Mouse (Mus musculus): ENCODE results near the gene Nepro. TPM values are rescaled to one million over a fixed set of nuclear protein-coding genes. Genes with fewer than 3 reads are reported as not detected.

Gene Nepro
- polyA plus RNA-seq, 1 experiment: 0.81 TPM

- no peaks in the 10 kb centered on the region for H3K27me3 ChIP-seq (replicated peaks)
- TF ChIP-seq FLI1 (IDR thresholded peaks at IDR 0.05; ENCODE audit: low read length): no peak
- TF ChIP-seq GATA1 (IDR thresholded peaks at IDR 0.05; ENCODE audit: borderline replicate concordance, low read length): no peak
- peaks cover 40% of the 10 kb centered on the region for H3K4me1 ChIP-seq
- peaks cover 28% of the 10 kb centered on the region for H3K36me3 ChIP-seq (replicated peaks; ENCODE audit: low read length)
- no peaks in the 10 kb centered on the region for H3K9me3 ChIP-seq
- peak overlapping the region; percentile 56 for H3K4me3 ChIP-seq (replicated peaks)
Observed at GRCm38 (mm10) chr16:44779494-44779893, 55.4 kb downstream of the Nepro start.

- peaks cover 40% of the 10 kb centered on the region for H3K4me1 ChIP-seq
- peaks cover 35% of the 10 kb centered on the region for H3K36me3 ChIP-seq (replicated peaks; ENCODE audit: low read length)
- no peak overlapping the region for H3K4me3 ChIP-seq (replicated peaks)
- H3K27me3 ChIP-seq (replicated peaks): no peaks in the 10 kb centered on the region
- TF ChIP-seq FLI1 (IDR thresholded peaks at IDR 0.05; ENCODE audit: low read length) (no peak), GATA1 (IDR thresholded peaks at IDR 0.05; ENCODE audit: borderline replicate concordance, low read length) (no peak)
- H3K9me3 ChIP-seq: no peaks in the 10 kb centered on the region
Observed at GRCm38 (mm10) chr16:44780751-44781150, 56.6 kb downstream of the Nepro start.

Other genes starting within 250 kb of the Nepro start
- gene Boc, start 165.4 kb upstream of the Nepro start, polyA plus RNA-seq (2012; ENCODE audit: insufficient read depth, low replicate concordance): not detected in 2 replicates
- 12.5 and 22.7 TPM in 2 replicates for gene Gtpbp8, start 22.1 kb downstream of the Nepro start, polyA plus RNA-seq (2012; ENCODE audit: insufficient read depth, low replicate concordance)
- 4.1 TPM in 1 of 2 replicates, not detected in the other for gene Cd200r1, start 41.4 kb downstream of the Nepro start, polyA plus RNA-seq (2012; ENCODE audit: insufficient read depth, low replicate concordance)
- not detected in 2 replicates for gene Cd200r4, start 87.4 kb downstream of the Nepro start, polyA plus RNA-seq (2012; ENCODE audit: insufficient read depth, low replicate concordance)
- not detected in 2 replicates for gene Cd200r2, start 142.8 kb downstream of the Nepro start, polyA plus RNA-seq (2012; ENCODE audit: insufficient read depth, low replicate concordance)
- 0.02 TPM in 1 of 2 replicates, not detected in the other for gene Cd200r3, start 219.4 kb downstream of the Nepro start, polyA plus RNA-seq (2012; ENCODE audit: insufficient read depth, low replicate concordance)

Measured in megakaryocyte, embryonic 14.5 days (primary cell).